Mouse (Mus musculus) adrenal gland, postnatal 25 days (tissue): ENCODE results near the gene Det1. TPM values are rescaled to one million over a fixed set of nuclear protein-coding genes. Genes with fewer than 3 reads are reported as not detected.
A peak's percentile ranks its signal among the peaks of the same experiment; 100 is the strongest.

Experiments
- DNase-seq: peaks from one replicate; pipeline ENCODE4 v3.0.0; 2021; ENCODE audit warnings: mixed read lengths
- total RNA-seq: library from RNA; stranded (reverse); gene quantifications from 2 replicates; pipeline ENCODE4 v1.2.3, GENCODE M21; 2021

Gene Det1
- total RNA-seq, 1 experiment from 2014 or later, result 17.1 TPM

DNA sequence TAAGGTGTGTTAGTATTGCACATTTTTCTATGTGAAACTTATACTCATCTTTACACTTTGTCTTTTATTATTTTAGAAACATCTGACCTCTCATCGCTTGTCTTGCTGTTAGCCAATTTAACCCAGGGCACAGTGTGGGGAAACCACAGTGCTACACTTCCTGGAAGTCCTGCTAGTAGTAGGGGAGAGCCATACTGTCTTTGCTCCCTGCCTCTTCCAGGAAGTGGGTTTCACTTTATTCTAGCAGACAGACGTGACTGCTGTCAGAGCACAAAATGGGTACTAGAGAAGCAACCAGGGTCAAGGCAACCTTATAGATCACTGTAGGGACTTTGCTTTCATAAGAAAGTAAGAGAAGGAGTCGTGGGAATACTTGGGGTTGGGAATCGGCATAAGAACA lies 7.0 kb upstream of the Det1 start:
- DNase-seq, result no peak

DNA sequence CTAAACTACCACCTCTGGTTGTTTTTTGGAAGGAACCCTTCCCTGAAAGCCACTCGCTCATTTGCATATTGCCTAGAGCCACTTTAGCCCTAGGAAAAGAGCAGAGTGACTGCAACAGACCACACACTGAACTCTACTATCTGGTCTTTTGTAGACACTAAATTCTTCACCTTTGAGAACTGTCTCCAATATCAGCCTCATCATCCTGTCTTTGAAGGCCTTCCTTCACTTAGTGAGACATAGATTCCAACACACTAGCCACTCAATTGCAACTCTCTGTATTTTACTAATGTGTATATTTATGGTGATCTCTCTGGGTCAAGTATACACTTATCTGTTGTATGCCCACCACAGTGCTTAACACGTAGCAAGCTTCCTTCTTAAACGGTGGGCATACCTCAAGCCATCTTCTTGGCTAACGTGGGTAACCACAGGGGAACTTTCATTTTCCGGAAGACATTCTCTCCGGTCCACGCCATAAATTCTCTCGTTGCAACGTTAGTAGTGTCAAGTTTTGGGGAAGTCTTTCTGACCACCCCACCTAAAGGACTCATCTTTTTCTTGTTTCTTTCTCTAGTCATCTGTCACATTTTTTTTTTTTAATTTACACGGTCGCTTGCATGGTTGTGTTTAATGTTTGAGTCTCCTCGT lies 872 bp downstream of the Det1 start:
- DNase-seq, result no peak

DNA sequence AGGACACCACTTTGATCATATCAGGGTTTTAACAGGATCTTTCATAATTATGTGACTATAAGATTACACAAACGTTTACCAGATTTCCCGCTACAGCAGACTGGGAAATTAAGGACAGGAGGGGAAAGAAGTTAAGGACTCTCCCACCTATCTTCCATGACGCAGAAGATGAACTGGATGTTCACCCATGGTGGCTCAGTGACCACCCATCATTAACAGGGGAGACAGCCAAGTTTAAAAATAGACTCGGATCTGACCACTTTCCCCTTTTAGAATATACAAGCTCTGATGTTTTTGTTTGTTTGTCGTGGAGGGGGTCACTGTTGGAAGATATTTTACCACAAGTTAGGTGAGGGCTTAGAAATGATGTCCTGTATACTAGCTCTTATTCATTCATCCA lies 5.5 kb downstream of the Det1 start:
- DNase-seq, result no peak

DNA sequence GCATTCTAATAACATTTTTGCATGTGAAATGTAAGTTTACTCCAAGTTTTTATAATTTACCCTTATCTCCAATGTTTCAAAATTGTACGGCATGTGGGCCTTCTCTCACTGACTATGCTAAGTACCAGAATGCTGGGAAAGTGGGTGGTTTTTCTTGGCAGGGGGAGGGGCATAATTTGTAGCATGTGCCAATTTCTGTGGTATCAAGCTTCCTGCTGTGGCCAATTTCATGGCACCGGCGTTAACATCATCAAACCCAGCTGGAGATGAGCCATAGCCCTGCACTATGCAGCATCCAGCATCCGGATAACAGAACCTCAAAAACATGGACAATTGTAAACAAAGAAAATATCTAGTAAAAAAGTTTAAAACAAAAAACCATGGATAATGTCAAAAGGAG lies 9.8 kb downstream of the Det1 start:
- no peak for DNase-seq

DNA sequence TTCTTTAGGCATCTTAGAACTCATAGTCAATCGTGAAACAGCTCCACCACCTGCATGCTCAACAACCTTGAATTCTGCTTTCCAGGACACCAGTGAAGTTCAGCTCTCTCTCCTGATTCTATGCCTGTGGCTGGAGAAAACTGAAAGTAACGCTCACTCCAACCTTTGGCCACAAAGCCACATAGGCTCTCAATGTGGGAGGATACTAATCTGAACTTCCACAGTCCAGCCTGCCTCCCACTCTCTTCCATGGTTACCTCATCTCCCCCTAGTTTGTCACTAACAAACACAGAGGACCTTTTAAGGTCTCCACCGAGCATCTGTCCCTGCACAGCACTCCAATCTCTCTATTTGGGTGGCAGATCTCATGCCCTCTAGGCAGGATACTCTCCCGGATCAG lies 11.4 kb downstream of the Det1 start:
- no peak for DNase-seq

DNA sequence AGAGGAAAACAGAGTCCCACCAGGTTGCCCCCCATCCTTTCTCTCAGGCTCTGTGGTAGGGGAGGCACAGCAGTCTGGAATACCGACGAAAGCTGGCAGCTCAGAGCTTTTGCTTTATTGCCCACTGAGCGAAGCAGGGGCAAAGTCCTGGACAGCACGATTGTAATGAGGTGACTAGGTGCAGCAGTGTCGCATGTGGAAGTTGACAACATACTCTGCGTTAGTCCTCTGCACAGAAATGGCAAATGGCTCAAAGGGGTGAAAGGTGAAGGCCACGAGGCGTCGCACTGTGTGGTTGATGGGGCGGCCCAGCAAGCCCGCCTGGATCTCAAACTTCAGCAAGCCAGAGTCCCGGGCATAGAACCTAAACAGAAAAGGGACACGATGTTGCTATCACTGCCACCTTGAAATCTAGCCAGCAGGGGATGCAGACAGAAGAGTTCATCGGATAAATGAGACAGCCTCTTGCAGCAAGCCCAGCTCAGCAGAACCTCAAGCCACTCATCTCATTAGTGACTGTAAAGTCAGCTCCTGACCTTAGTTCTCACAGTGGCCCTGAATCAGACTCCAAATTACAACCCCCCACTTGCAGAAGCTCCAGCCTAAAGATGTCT lies 19.2 kb downstream of the Det1 start:
- no peak for DNase-seq

DNA sequence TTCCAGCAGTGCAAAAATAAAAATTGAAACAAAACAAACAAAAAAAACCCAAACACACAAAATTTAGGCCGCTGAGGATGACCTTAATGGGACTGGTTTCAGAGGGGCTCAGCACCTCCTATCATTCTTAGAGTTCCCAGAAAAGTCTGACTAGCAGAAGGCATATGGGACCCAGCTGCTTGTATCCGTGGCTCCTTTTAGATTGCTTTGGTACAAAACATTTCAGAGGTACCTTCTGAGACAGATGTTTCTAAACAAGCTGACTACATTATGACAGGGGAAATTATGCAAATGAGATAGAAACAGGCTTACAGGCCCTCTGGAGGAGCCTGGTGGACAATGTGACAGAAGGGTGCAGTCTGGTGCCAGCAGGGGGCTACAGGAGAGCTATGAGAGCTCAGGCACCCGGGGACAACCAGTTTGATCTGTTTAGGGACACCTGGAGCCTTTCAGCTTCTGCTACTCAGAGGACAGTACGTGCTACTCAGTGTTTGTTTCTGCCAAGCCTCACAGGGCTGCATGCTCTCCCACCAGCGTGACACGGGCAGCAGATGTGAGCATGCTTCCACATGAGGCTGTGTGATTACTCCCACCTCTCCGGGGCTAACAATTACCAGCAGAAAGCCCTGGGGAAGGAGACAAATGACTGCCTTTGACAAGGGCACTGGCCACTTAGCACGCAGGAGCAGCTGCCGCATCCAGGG lies 20.2 kb downstream of the Det1 start:
- DNase-seq, result no peak

DNA sequence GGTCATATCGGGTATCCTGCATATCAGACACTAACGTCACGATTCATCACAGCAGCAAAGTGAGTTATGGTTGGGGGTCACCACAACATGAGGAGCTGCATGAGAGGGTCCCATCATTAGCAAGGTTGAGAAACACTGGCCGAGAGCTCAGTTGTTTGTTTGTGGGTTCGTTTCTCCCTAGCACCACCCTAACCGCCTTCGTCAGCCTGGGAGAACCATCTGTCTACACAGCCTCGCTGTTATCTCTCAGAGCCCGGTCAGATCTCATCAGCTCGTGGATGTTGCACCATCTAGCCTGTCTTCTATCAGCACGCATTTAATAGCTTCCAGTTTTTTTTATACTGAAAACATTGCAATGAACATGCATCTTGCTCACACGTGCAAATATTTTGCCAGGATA lies 28.7 kb downstream of the Det1 start:
- DNase-seq, result no peak

DNA sequence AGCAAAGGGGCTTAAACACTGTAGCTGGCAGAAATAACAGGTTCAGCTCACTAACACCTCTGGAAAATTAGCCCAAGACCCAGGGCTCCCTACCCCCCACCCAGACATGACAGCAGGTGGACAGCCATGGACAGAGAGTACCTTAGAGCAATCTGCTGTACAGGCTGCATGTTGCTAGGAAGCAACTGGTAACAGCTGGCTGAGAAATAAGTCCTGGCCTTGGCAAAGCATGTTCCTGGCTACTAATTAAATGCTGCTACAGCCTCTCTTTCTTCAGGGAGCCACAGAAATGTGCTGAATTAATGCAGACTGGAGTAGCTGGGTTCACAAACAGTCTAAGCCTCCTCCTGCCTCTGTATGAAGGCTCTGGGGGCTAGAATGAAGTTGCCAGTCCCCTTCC lies 32.3 kb downstream of the Det1 start:
- no peak for DNase-seq

DNA sequence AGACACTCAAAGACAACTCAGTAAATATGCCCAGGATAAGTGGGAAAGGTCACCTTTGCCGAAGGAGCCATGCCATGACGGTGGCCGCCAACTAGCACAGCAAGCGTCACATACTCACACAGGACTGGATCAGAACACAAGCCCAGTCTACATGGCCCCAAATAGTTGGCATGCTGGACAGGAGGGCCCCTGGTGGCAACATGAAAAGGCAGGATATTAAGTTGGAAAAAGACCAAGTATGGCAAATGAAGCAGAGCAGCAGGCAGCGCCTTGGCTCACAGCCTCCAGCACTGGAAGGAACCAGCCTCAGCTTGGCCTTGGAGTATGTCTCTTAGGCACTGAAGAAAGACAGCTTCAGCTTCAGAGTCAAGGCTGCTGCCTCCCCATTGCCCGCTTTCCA lies 33.3 kb downstream of the Det1 start:
- no peak for DNase-seq

DNA sequence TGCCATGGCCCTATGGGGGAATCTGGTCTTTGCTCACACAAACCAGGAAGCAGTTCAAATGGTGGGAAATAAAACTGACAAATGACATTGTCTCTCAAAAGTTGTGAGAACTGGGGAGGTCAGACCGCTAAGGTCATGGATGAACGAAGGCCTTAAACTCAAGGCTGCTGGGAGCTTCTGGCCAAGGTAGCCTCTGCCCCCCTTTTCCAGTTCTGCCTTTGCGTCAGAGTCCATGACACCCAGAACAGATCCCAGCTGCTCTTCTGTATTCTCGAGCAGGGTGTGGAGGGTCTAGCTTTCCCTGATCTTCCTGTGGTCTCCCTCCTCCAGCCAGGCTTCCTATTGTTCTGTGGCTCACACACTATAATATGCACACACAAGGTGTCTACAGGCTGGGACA lies 39.9 kb downstream of the Det1 start:
- DNase-seq, result no peak

DNA sequence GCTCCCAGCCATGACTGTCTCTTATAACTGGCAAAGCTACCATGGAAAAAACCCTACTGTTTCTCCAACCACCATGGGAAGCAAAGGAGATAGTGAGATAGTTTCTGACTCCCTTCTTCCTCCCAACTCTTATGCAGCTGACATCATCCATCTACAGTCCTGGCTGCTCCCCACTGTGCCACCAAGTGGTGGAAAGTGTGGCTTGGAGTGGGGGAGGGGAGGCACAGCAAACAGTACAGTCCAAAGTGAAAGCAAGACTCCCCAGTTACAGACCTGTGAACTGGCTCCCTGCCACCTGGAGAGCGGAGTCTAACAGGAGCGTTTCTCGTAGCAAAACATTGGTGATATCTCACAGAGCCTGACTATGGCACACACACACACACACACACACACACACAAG lies 43.2 kb downstream of the Det1 start:
- no peak for DNase-seq

DNA sequence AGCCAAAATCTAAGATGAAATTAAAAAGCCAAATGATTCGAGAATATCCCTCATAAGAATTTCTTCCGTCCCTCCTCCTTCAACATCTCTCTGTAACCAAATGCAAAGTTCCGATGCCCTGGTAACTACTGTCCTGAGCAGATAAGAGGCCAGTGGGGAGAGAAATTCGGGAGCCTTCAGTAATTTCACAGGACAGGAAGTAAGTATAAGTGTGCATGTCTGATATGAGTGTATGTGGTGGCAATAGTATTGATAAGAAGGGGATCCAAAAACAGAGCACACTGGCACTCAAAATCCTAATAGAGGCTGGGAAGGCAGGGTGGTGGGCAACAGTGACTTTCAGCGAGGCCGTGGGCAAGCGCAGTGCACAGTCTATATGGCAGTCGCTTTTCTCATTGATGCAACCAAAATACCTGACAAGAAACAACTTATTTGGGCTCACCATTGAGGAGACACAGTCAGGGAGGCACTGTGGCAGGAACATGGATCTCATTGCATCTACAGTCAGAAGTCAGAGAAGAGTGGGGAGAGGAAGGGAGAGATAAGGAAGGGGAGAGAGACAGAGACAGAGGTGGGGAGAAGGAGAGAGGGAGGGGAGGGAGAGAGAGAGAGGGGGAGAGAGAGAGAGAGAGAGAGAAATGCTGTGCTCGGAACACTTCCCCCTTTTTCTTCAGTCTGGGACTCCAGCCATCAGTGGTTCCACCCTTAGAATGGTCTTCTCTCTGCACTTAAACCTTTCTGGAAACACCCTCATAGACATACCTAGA lies 47.1 kb downstream of the Det1 start:
- DNase-seq, result no peak

DNA sequence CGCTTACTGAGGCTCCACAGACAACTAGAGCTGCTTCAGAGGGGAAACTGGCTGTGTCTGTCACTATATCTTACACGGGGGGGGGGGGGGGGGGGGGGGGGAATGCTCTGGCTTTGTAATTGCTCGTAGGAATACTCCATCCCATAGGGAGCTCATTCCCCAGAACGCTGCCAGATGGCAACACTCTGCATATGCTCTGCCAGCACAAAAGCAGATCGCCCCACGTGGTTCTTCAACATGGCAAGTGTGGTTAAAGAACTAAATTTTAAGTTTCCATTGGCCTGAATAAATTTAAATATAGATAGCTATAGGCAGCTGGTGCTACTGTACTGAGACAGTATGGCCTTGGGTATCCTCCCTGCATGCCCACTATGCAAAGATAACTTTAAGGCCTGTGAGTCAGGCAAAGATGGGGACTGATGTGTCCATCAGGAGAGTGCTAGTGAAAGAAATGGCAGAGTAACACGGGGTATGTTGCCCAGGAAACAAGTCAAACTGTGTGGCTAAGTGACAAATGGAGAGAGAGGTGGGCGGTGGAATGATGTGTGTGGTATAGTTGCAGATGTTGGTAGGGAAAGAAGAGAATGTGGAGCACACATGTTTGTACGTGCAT lies 49.1 kb downstream of the Det1 start:
- DNase-seq, result no peak

DNA sequence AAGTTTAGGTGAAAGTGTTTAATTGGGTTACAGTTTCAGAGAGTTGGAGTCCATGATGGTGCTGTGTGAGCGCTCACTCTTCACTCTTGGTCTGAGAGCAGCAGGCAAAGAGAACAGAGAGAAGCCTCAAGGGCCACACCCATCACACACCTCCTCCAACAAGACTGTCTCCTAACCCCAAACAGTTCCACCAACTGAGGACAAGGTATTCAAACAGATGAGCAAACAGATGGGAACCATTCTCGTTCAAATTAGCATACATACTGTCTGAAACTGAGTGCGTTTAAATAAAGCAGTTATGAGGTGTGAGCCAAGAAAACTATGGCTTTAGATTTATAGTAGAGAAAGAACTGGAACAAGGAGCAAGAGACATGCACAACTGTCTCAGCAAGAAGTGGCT lies 50.4 kb downstream of the Det1 start:
- no peak for DNase-seq

DNA sequence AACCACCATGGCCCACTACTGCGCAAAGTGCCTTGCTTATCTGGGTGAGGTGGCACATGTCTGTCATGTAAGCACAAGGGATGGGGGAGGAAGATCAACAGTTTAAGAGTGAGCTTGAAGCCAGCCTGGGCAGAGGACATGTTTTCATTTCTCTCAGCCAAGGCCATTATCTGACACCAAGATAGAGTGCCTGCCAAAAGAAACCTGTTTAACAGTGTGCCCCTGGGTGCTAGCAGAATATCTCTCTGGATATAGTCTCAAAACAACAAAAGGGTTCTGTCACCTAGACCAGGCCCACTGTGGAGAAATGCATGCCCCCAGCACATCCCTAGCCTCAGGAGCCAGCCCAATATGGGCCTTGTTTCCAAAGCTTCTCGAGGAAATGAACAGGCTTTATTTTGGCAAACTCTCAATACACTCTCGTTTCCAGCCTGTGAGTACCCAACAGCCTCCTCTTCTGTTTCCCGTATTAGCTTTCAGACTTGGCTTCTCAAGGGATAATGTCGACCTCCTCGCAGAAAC lies 52.4 kb downstream of the Det1 start:
- DNase-seq, result no peak

DNA sequence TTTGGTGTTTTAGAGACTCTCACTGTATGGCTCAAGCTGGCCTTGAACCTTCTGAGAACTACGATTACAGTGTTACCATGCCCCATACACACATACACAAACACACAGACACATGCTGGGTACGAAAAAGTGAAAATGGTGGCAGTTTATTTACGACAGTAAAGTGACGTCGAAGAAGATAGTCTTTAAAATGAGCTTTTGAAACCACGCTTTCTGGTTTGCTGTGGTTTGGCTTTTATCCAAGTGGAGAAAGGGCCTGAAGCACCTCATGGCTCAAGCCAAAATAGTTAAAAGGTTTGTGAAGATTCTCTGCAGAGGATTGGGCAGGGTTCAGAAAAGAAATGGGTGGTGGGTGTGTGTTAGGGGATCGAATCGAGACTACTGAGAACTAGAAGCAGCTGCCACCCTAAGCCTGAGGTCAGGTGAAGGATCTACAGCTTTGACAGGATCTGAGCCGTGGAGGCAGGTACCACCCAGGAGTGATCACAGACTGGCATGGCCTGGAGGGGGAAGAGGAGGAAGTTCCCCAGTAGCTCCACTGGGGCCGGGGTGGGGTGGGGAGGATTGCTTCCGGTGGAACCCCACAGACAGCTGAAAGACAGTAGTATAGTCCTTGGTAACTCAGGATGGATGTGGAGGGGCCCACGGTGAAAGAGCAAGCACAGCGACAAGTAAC lies 53.0 kb downstream of the Det1 start:
- no peak for DNase-seq

DNA sequence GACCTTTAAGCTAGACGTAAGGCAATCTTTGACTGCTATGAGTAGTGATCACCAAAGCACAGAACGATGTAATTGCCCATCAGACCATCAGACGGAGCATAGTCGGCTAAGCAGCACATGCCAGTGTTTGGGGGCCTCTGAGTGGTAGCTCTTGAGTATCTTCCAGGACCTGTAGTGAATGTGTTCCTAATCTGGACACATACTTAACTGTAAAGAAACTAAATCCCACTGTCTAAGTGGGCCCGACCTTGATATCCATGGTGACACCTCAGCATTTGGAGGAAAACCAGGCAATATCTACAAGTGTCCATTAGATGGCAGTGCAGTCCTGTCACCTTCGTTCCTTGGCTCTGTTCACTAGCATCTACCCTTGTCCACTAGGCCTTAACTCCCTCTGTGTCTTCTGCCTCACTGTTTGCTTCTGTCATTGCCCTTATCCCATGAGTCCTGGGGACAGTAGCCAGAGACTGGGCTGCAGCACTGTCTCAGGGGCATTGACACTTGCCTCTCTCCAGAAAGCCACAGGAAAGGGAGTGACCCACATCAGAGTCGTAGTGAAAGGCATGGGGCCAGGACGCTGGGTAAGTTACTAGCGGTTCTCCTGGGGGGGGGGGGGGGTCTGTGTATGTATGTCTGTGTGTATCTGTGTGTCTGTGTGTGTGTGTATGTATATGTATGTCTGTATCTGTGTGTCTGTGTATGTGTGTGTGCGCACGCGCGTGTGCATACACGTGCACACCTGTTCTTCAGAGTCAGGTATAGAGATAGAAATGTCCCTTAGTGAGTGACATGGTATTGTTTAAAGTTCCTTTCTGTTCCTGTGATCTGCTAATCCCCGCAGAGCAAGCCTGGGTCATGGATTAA lies 55.5 kb downstream of the Det1 start:
- no peak for DNase-seq

DNA sequence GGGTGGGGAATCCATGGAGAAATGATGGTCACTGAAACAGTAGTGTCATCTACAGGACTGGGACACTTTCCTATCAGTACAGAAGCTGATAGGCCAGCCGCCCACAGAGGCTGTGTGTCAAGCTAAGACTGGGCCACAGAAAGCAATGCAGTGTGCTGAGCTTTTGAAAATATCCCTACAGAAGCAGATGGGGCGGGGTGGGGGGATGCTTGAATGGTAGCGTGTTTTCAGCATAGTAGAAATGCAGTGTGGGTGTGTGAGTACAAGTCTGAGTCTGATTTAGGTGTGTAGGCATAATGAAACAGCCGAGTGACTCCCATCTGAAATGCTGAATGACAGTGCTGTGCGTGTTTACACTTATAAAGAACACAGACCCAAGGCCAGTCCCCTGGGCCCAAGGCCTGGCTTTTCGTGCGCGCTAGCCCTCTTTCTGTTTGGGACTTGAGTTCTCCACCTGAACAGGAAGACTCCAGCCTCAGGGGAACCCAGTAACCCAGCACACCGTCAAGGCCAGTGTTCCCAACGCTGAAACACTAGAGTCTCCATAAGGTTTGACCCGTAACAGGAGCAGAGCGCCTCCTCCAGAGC lies 59.2 kb downstream of the Det1 start:
- peak; percentile 36 for DNase-seq

DNA sequence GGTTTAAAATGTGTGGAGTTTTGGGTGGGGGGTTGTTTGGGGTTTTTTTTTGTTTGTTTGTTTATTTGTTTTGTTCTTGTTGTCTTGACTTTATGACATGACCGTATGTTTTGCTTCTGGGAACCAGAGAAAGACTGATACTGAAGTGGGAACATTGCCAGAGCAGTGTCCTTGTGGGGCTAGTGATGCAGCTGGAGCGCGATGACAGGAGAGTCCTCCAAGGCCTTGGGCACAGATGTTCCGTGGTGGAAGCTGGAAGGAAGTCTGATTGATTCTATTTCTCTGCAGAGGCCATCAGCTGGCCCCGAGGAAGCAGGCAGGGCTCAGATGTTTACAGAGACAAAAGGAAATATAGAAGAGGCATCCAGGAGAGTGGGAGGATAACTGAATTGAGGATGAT lies 61.2 kb downstream of the Det1 start:
- peak; percentile 62 for DNase-seq
